Mouse (Mus musculus) lung, adult 10 weeks (tissue): ENCODE results near the gene Vmo1. TPM values are rescaled to one million over a fixed set of nuclear protein-coding genes. Genes with fewer than 3 reads are reported as not detected.

Source experiments
- polyA plus RNA-seq: library from polyadenylated mRNA; stranded (reverse); fragments of 350-450 nt; fragmentation: Illumina TruSeq; extraction: RNeasy Lipid Tissue Mini Kit (QIAGEN cat#74804); gene quantifications from one replicate; pipeline ENCODE4 v1.2.3, GENCODE M21; 2014; ENCODE audit warnings: low read depth, low replicate concordance; ENCODE audit not compliant: insufficient read depth

Gene Vmo1
- 0.55 TPM for polyA plus RNA-seq

GRCm38 (mm10) chr11:70514288-70514687 is at the start of gene Vmo1:
TSS of gene Vmo1 (minus strand) at chr11:70514616.

GRCm38 (mm10) chr11:70562287-70562994 is 48.0 kb upstream of the Vmo1 start, which contains the start of gene Mink1:
TSS of gene Mink1 (plus strand) at chr11:70562881.

GRCm38 (mm10) chr11:70539877-70540587 is 25.6 kb upstream of the Vmo1 start, which contains the start of gene Pld2:
TSS of gene Pld2 (plus strand) at chr11:70540064.

GRCm38 (mm10) chr11:70532839-70533238 is 18.4 kb upstream of the Vmo1 start, which contains the start of gene Gm40193:
TSS of gene Gm40193 (minus strand) at chr11:70532939.

GRCm38 (mm10) chr11:70525184-70525678 is 10.8 kb upstream of the Vmo1 start, which contains the start of gene Psmb6:
TSS of gene Psmb6 (plus strand) at chr11:70525367.

GRCm38 (mm10) chr11:70518923-70519322 is 4.5 kb upstream of the Vmo1 start, which contains the start of gene Gltpd2:
TSS of gene Gltpd2 (plus strand) at chr11:70519196.

GRCm38 (mm10) chr11:70504970-70505369 is 9.4 kb downstream of the Vmo1 start, which contains the start of gene Tm4sf5:
TSS of gene Tm4sf5 (plus strand) at chr11:70505244.

Other genes starting within 250 kb of the Vmo1 start
- gene Alox12e, start 192.0 kb downstream of the Vmo1 start, polyA plus RNA-seq = not detected
- 3.7 TPM for gene Alox15, start 162.6 kb downstream of the Vmo1 start, polyA plus RNA-seq
- gene Pelp1, start 104.6 kb downstream of the Vmo1 start, polyA plus RNA-seq = 9.8 TPM
- gene Arrb2, start 82.0 kb downstream of the Vmo1 start, polyA plus RNA-seq = 37.6 TPM
- 52.9 TPM for gene Med11, start 62.7 kb downstream of the Vmo1 start, polyA plus RNA-seq
- 3.2 TPM for gene Zmynd15, start 55.2 kb downstream of the Vmo1 start, polyA plus RNA-seq
- 59.8 TPM for gene Cxcl16, start 54.6 kb downstream of the Vmo1 start, polyA plus RNA-seq
- gene Tm4sf5, start 9.4 kb downstream of the Vmo1 start, polyA plus RNA-seq = 0.25 TPM
- gene Gltpd2, start 4.6 kb upstream of the Vmo1 start, polyA plus RNA-seq = not detected
- 296 TPM for gene Psmb6, start 10.8 kb upstream of the Vmo1 start, polyA plus RNA-seq
- gene Gm40193, start 18.3 kb upstream of the Vmo1 start, polyA plus RNA-seq = not detected
- 9.6 TPM for gene Pld2, start 25.4 kb upstream of the Vmo1 start, polyA plus RNA-seq
- gene Mink1, start 48.3 kb upstream of the Vmo1 start, polyA plus RNA-seq = 24.0 TPM
- gene 4930544D05Rik, start 101.2 kb upstream of the Vmo1 start, polyA plus RNA-seq = not detected
- 0.14 TPM for gene Chrne, start 104.6 kb upstream of the Vmo1 start, polyA plus RNA-seq
- 0.30 TPM for gene Gp1ba, start 124.5 kb upstream of the Vmo1 start, polyA plus RNA-seq
- gene Rnf167, start 132.6 kb upstream of the Vmo1 start, polyA plus RNA-seq = 71.5 TPM
- 77.2 TPM for gene Slc25a11, start 132.9 kb upstream of the Vmo1 start, polyA plus RNA-seq
- 578 TPM for gene Pfn1, start 140.0 kb upstream of the Vmo1 start, polyA plus RNA-seq
- gene Eno3, start 142.6 kb upstream of the Vmo1 start, polyA plus RNA-seq = 26.5 TPM
- gene Spag7, start 154.8 kb upstream of the Vmo1 start, polyA plus RNA-seq = 78.5 TPM
- gene Camta2, start 173.5 kb upstream of the Vmo1 start, polyA plus RNA-seq = 9.8 TPM
- 2.0 TPM for gene Inca1, start 185.5 kb upstream of the Vmo1 start, polyA plus RNA-seq
- 56.7 TPM for gene Kif1c, start 185.9 kb upstream of the Vmo1 start, polyA plus RNA-seq
- gene Zfp3, start 249.6 kb upstream of the Vmo1 start, polyA plus RNA-seq = 1.7 TPM